8 mouse cellular contexts compared by ENCODE assay signal in genomic region chr8:70891356-70891755, GRCm38 (mm10). TPM values are rescaled to one million over a fixed set of nuclear protein-coding genes. Genes with fewer than 3 reads are reported as not detected.
DNase-seq lines count a peak whose midpoint lies in the region; ATAC-seq and TF ChIP-seq lines count a peak whose summit lies in the region.
"Had no signal": no experiment of that assay in that cellular context is flagged by ENCODE, and none has a peak within 500 bp of the region (broad histone marks: within the 10 kb centered on the region; RNA-seq: fewer than 3 reads in every experiment).

No protein-coding gene starts in this region.

- ATAC-seq in embryonic facial prominence, embryonic 11.5 days (replicated peaks; ENCODE audit: insufficient number of reproducible peaks, low FRiP score, low TSS enrichment, low read depth) = no peak
- ATAC-seq in erythroid progenitor cell, adult 5-6 weeks (replicated peaks; ENCODE audit: low FRiP score, poor library complexity, severe bottlenecking) = no peak

- no peak overlapping the region; the same call in 1 of the 2 replicates for H3K4me2 ChIP-seq in embryonic facial prominence, embryonic 11.5 days (ENCODE audit: low read depth, low read length)

- H3K4me1 ChIP-seq in embryonic facial prominence, embryonic 11.5 days (ENCODE audit: control insufficient read depth, insufficient read depth, low read length) = peaks cover 9% of the 10 kb centered on the region

- TF ChIP-seq CTCF in gastrocnemius, adult 2 months (IDR thresholded peaks at IDR 0.05) = no peak

- H3K27me3 ChIP-seq in embryonic facial prominence, embryonic 11.5 days (ENCODE audit: control insufficient read depth, insufficient read depth, low read length) = peaks cover 29% of the 10 kb centered on the region

- peaks cover 9% of the 10 kb centered on the region for H3K36me3 ChIP-seq in embryonic facial prominence, embryonic 11.5 days (replicated peaks; ENCODE audit: control insufficient read depth, insufficient read depth, low read depth, low read length)

- H3K4me3 ChIP-seq in embryonic facial prominence, embryonic 11.5 days (ENCODE audit: low read depth, low read length) = no peak overlapping the region
- no peak overlapping the region for H3K4me3 ChIP-seq in gastrocnemius, adult 2 months

- WGBS in embryonic facial prominence, embryonic 11.5 days = 8% methylated on average over 21 of the region's 21 CpGs

- no peak overlapping the region for H3K9ac ChIP-seq in embryonic facial prominence, embryonic 11.5 days (replicated peaks; ENCODE audit: low read length)

- DNase-seq in R1 (ENCODE audit: low read depth, low spot score) = peak; percentile 97
- peak; percentile 47 for DNase-seq in embryonic facial prominence, embryonic 11.5 days (ENCODE audit: low spot score)
- peak; percentile 76 to 85 for DNase-seq in kidney, postnatal 4 days
- peak; percentile 76 to 83 for DNase-seq in lung, postnatal 4 days
- DNase-seq in gastrocnemius, adult 2 months = no peak
- no peak for DNase-seq in heart, postnatal 14 days

- no peak overlapping the region for H3K27ac ChIP-seq in embryonic facial prominence, embryonic 11.5 days (replicated peaks; ENCODE audit: low read depth, low read length)
- H3K27ac ChIP-seq in gastrocnemius, adult 2 months = no peak overlapping the region

- intact Hi-C loops in gastrocnemius, adult 2 months (cut with DNase I) = no loop called here
- intact Hi-C loops in heart, postnatal 14 days (cut with DNase I) = loop anchor here (10.0 kb wide), 1 partner anchor 593 kb away; the partner anchor contains the start of genes Ano8 and Gtpbp3

- no peaks in the 10 kb centered on the region for H3K9me3 ChIP-seq in embryonic facial prominence, embryonic 11.5 days (replicated peaks; ENCODE audit: control insufficient read depth, low read length)

RNA-seq across cellular contexts. Expression of gene Slc5a5, which starts 1.2 kb away (rescaled TPM):
- polyA plus RNA-seq in embryonic facial prominence, embryonic 11.5 days (2014; fragmentation: Nextera tagmentation; extraction: Ambion mirVana) = 0.27 and 0.43 TPM in 2 replicates
- total RNA-seq in erythroid progenitor cell, adult 5-6 weeks (2015; ENCODE audit: low replicate concordance) = not detected in 2 replicates
- total RNA-seq in erythroid progenitor cell, adult 5-6 weeks (2017; ENCODE audit: low replicate concordance) = 0.13 TPM in 1 of 2 replicates, not detected in the other
- not detected for total RNA-seq in gastrocnemius, adult 2 months (2021)
- under 1 TPM in 1 of 2 experiments, not detected in 1; 0.07 TPM for total RNA-seq in heart, postnatal 14 days (2021)
- total RNA-seq: hematopoietic stem cell, adult 5-6 weeks had no signal

RNA-seq across cellular contexts. Expression of gene Rpl18a, which starts 5.9 kb away (rescaled TPM):
- 3,270 and 3,568 TPM in 2 replicates for polyA plus RNA-seq in embryonic facial prominence, embryonic 11.5 days (2014; fragmentation: Nextera tagmentation; extraction: Ambion mirVana)
- 2,088 and 2,332 TPM in 2 replicates for total RNA-seq in erythroid progenitor cell, adult 5-6 weeks (2015; ENCODE audit: low replicate concordance)
- 517 and 689 TPM in 2 replicates for total RNA-seq in erythroid progenitor cell, adult 5-6 weeks (2017; ENCODE audit: low replicate concordance)
- total RNA-seq in gastrocnemius, adult 2 months (2021) = 1,000 to 10,000 TPM in 1 of 2 experiments, 100 to 1,000 TPM in 1; 932 to 1,039 TPM
- 100 to 1,000 TPM; 901 to 988 TPM for total RNA-seq in heart, postnatal 14 days (2021)

RNA-seq across cellular contexts. Expression of gene Map1s, which starts 14.4 kb away (rescaled TPM):
- polyA plus RNA-seq in embryonic facial prominence, embryonic 11.5 days (2014; fragmentation: Nextera tagmentation; extraction: Ambion mirVana) = 24.9 and 32.5 TPM in 2 replicates
- 4.2 and 6.1 TPM in 2 replicates for total RNA-seq in erythroid progenitor cell, adult 5-6 weeks (2015; ENCODE audit: low replicate concordance)
- 1.8 and 3.7 TPM in 2 replicates for total RNA-seq in erythroid progenitor cell, adult 5-6 weeks (2017; ENCODE audit: low replicate concordance)
- 10 to 100 TPM; 10.6 to 11.2 TPM for total RNA-seq in gastrocnemius, adult 2 months (2021)
- total RNA-seq in heart, postnatal 14 days (2021) = 10 to 100 TPM; 20.5 to 24.8 TPM

RNA-seq across cellular contexts. Expression of gene Ccdc124, which starts 17.6 kb away (rescaled TPM):
- polyA plus RNA-seq in embryonic facial prominence, embryonic 11.5 days (2014; fragmentation: Nextera tagmentation; extraction: Ambion mirVana) = 149 and 150 TPM in 2 replicates
- total RNA-seq in erythroid progenitor cell, adult 5-6 weeks (2015; ENCODE audit: low replicate concordance) = 18.0 and 20.9 TPM in 2 replicates
- total RNA-seq in erythroid progenitor cell, adult 5-6 weeks (2017; ENCODE audit: low replicate concordance) = 23.8 and 26.6 TPM in 2 replicates
- 10 to 100 TPM; 65.6 to 73.1 TPM for total RNA-seq in gastrocnemius, adult 2 months (2021)
- total RNA-seq in heart, postnatal 14 days (2021) = 10 to 100 TPM; 38.8 to 40.1 TPM

RNA-seq across cellular contexts. Expression of gene Kcnn1, which starts 28.3 kb away (rescaled TPM):
- 2.9 and 4.0 TPM in 2 replicates for polyA plus RNA-seq in embryonic facial prominence, embryonic 11.5 days (2014; fragmentation: Nextera tagmentation; extraction: Ambion mirVana)
- total RNA-seq in erythroid progenitor cell, adult 5-6 weeks (2015; ENCODE audit: low replicate concordance) = not detected in 2 replicates
- 0.26 TPM in 1 of 2 replicates, not detected in the other for total RNA-seq in erythroid progenitor cell, adult 5-6 weeks (2017; ENCODE audit: low replicate concordance)
- total RNA-seq in gastrocnemius, adult 2 months (2021) = 10 to 100 TPM; 18.1 to 21.5 TPM
- total RNA-seq in heart, postnatal 14 days (2021) = 1 to 10 TPM; 3.8 to 4.0 TPM

Comparison
In these comparisons a context has a peak if more than half of its experiments do, and no peak if none do; other contexts are left out.
1. DNase-seq: peak in R1 (single experiment), embryonic facial prominence, embryonic 11.5 days (single experiment), kidney, postnatal 4 days (2 of 2) and lung, postnatal 4 days (2 of 2); none in gastrocnemius, adult 2 months (single experiment) and heart, postnatal 14 days (0 of 2).